Mouse (Mus musculus): ENCODE data around the gene Smim20. TPM values are rescaled to one million over a fixed set of nuclear protein-coding genes. Genes with fewer than 3 reads are reported as not detected.

The Smim20 gene
- 23.4 and 61.0 TPM in 2 replicates for total RNA-seq (2017)

GRCm38 (mm10) chr5:53266931-53267853 lies at the start of gene Smim20:
Gene Smim20 (plus strand): TSS chr5:53267083.
- peak; percentile 94 to 97 for ATAC-seq (replicated peaks in 1 of 2; ENCODE audit: insufficient read depth in 1 of 2, low FRiP score in 2 of 2, low TSS enrichment in 1 of 2, low read depth in 1 of 2, poor library complexity in 2 of 2, severe bottlenecking in 2 of 2)

GRCm38 (mm10) chr5:53225434-53225833 lies 41.4 kb upstream of the Smim20 start:
- ATAC-seq (replicated peaks in 1 of 2; ENCODE audit: insufficient read depth in 1 of 2, low FRiP score in 2 of 2, low TSS enrichment in 1 of 2, low read depth in 1 of 2, poor library complexity in 2 of 2, severe bottlenecking in 2 of 2), result no peak

GRCm38 (mm10) chr5:53230560-53230959 lies 36.3 kb upstream of the Smim20 start:
- ATAC-seq (replicated peaks in 1 of 2; ENCODE audit: insufficient read depth in 1 of 2, low FRiP score in 2 of 2, low TSS enrichment in 1 of 2, low read depth in 1 of 2, poor library complexity in 2 of 2, severe bottlenecking in 2 of 2), result no peak

- no peak for ATAC-seq (replicated peaks in 1 of 2; ENCODE audit: insufficient read depth in 1 of 2, low FRiP score in 2 of 2, low TSS enrichment in 1 of 2, low read depth in 1 of 2, poor library complexity in 2 of 2, severe bottlenecking in 2 of 2)
Observed at GRCm38 (mm10) chr5:53235551-53235950, 31.3 kb upstream of the Smim20 start.

- no peak for ATAC-seq (replicated peaks in 1 of 2; ENCODE audit: insufficient read depth in 1 of 2, low FRiP score in 2 of 2, low TSS enrichment in 1 of 2, low read depth in 1 of 2, poor library complexity in 2 of 2, severe bottlenecking in 2 of 2)
Observed at GRCm38 (mm10) chr5:53236136-53236535, 30.7 kb upstream of the Smim20 start.

- no peak for ATAC-seq (replicated peaks in 1 of 2; ENCODE audit: insufficient read depth in 1 of 2, low FRiP score in 2 of 2, low TSS enrichment in 1 of 2, low read depth in 1 of 2, poor library complexity in 2 of 2, severe bottlenecking in 2 of 2)
Observed at GRCm38 (mm10) chr5:53236749-53237148, 30.1 kb upstream of the Smim20 start.

- no peak for ATAC-seq (replicated peaks in 1 of 2; ENCODE audit: insufficient read depth in 1 of 2, low FRiP score in 2 of 2, low TSS enrichment in 1 of 2, low read depth in 1 of 2, poor library complexity in 2 of 2, severe bottlenecking in 2 of 2)
Observed at GRCm38 (mm10) chr5:53238761-53239160, 28.1 kb upstream of the Smim20 start.

- no peak for ATAC-seq (replicated peaks in 1 of 2; ENCODE audit: insufficient read depth in 1 of 2, low FRiP score in 2 of 2, low TSS enrichment in 1 of 2, low read depth in 1 of 2, poor library complexity in 2 of 2, severe bottlenecking in 2 of 2)
Observed at GRCm38 (mm10) chr5:53239189-53239588, 27.7 kb upstream of the Smim20 start.

GRCm38 (mm10) chr5:53239831-53240440 lies 26.9 kb upstream of the Smim20 start:
- no peak for ATAC-seq (replicated peaks in 1 of 2; ENCODE audit: insufficient read depth in 1 of 2, low FRiP score in 2 of 2, low TSS enrichment in 1 of 2, low read depth in 1 of 2, poor library complexity in 2 of 2, severe bottlenecking in 2 of 2)

GRCm38 (mm10) chr5:53241109-53241508 lies 25.8 kb upstream of the Smim20 start:
- no peak for ATAC-seq (replicated peaks in 1 of 2; ENCODE audit: insufficient read depth in 1 of 2, low FRiP score in 2 of 2, low TSS enrichment in 1 of 2, low read depth in 1 of 2, poor library complexity in 2 of 2, severe bottlenecking in 2 of 2)

GRCm38 (mm10) chr5:53241963-53242362 lies 24.9 kb upstream of the Smim20 start:
- no peak for ATAC-seq (replicated peaks in 1 of 2; ENCODE audit: insufficient read depth in 1 of 2, low FRiP score in 2 of 2, low TSS enrichment in 1 of 2, low read depth in 1 of 2, poor library complexity in 2 of 2, severe bottlenecking in 2 of 2)

GRCm38 (mm10) chr5:53242865-53243499 lies 23.9 kb upstream of the Smim20 start:
- ATAC-seq (replicated peaks in 1 of 2; ENCODE audit: insufficient read depth in 1 of 2, low FRiP score in 2 of 2, low TSS enrichment in 1 of 2, low read depth in 1 of 2, poor library complexity in 2 of 2, severe bottlenecking in 2 of 2), result no peak

GRCm38 (mm10) chr5:53243933-53244332 lies 22.9 kb upstream of the Smim20 start:
- ATAC-seq (replicated peaks in 1 of 2; ENCODE audit: insufficient read depth in 1 of 2, low FRiP score in 2 of 2, low TSS enrichment in 1 of 2, low read depth in 1 of 2, poor library complexity in 2 of 2, severe bottlenecking in 2 of 2), result no peak

- ATAC-seq (replicated peaks in 1 of 2; ENCODE audit: insufficient read depth in 1 of 2, low FRiP score in 2 of 2, low TSS enrichment in 1 of 2, low read depth in 1 of 2, poor library complexity in 2 of 2, severe bottlenecking in 2 of 2), result no peak
Observed at GRCm38 (mm10) chr5:53248499-53248898, 18.4 kb upstream of the Smim20 start.

- no peak for ATAC-seq (replicated peaks in 1 of 2; ENCODE audit: insufficient read depth in 1 of 2, low FRiP score in 2 of 2, low TSS enrichment in 1 of 2, low read depth in 1 of 2, poor library complexity in 2 of 2, severe bottlenecking in 2 of 2)
Observed at GRCm38 (mm10) chr5:53249431-53250061, 17.3 kb upstream of the Smim20 start.

GRCm38 (mm10) chr5:53254154-53254553 lies 12.7 kb upstream of the Smim20 start:
- no peak for ATAC-seq (replicated peaks in 1 of 2; ENCODE audit: insufficient read depth in 1 of 2, low FRiP score in 2 of 2, low TSS enrichment in 1 of 2, low read depth in 1 of 2, poor library complexity in 2 of 2, severe bottlenecking in 2 of 2)

GRCm38 (mm10) chr5:53254821-53255220 lies 12.1 kb upstream of the Smim20 start:
- no peak for ATAC-seq (replicated peaks in 1 of 2; ENCODE audit: insufficient read depth in 1 of 2, low FRiP score in 2 of 2, low TSS enrichment in 1 of 2, low read depth in 1 of 2, poor library complexity in 2 of 2, severe bottlenecking in 2 of 2)

All from hematopoietic stem cell, adult 5-6 weeks (primary cell).